Mouse (Mus musculus) left cerebral cortex, postnatal 10 days (tissue): ENCODE measurements at regions not wholly inside any gene's neighbourhood (a gene's known extent, or its start where the extent isn't known, plus 50 kb on each side); places are given as distances from the start of the nearest gene placed in this dataset.

Experiments
- DNase-seq, 2 experiments: peaks; one replicate each; pipeline ENCODE4 v3.0.0; 2021 to 2022; ENCODE audit warnings: low spot score in 2 of 2, mixed read lengths in 1 of 2; ENCODE audit errors: extremely low spot score in 1 of 2
- intact Hi-C: fragments of 180-260 bp; cut with DNase I; formaldehyde crosslinking; loops from one replicate; pipeline ENCODE4 v1.15.1; 2025

- DNase-seq: no peak
- intact Hi-C loops: no loop called here
Measured at GRCm38 (mm10) chr10:17416121-17416520, 306.9 kb upstream of the Cited2 start.

GRCm38 (mm10) chr10:17417394-17417793, 305.6 kb upstream of the Cited2 start:
- intact Hi-C loops: no loop called here

GRCm38 (mm10) chr10:17418227-17418685, 304.8 kb upstream of the Cited2 start:
- intact Hi-C loops: no loop called here
- DNase-seq: no peak

More at GRCm38 (mm10) chr10:17417394-17417793, 305.6 kb upstream of the Cited2 start:
- DNase-seq: no peak

- no peak for DNase-seq
- intact Hi-C loops: no loop called here
Measured at GRCm38 (mm10) chr10:17423584-17424278, 299.3 kb upstream of the Cited2 start.

GRCm38 (mm10) chr10:17426197-17426596, 296.8 kb upstream of the Cited2 start:
- DNase-seq: no peak
- intact Hi-C loops: no loop called here

- DNase-seq: no peak
- intact Hi-C loops: no loop called here
Measured at GRCm38 (mm10) chr10:17427316-17427715, 295.7 kb upstream of the Cited2 start.

- no peak for DNase-seq
- intact Hi-C loops: no loop called here
Measured at GRCm38 (mm10) chr10:17428315-17428714, 294.7 kb upstream of the Cited2 start.

GRCm38 (mm10) chr10:17431068-17431467, 291.9 kb upstream of the Cited2 start:
- intact Hi-C loops: no loop called here

GRCm38 (mm10) chr10:17434098-17434497, 288.9 kb upstream of the Cited2 start:
- DNase-seq: no peak
- intact Hi-C loops: no loop called here

More at GRCm38 (mm10) chr10:17431068-17431467, 291.9 kb upstream of the Cited2 start:
- DNase-seq: no peak

GRCm38 (mm10) chr10:17450240-17450639, 272.8 kb upstream of the Cited2 start:
- DNase-seq: peak in 1 of 2 experiments; percentile 19
- intact Hi-C loops: no loop called here

GRCm38 (mm10) chr10:17470880-17471279, 252.1 kb upstream of the Cited2 start:
- intact Hi-C loops: no loop called here
- no peak for DNase-seq

GRCm38 (mm10) chr10:17472536-17472935, 250.5 kb upstream of the Cited2 start:
- DNase-seq: no peak
- intact Hi-C loops: no loop called here

- DNase-seq: no peak
- intact Hi-C loops: no loop called here
Measured at GRCm38 (mm10) chr10:17475976-17476375, 247.0 kb upstream of the Cited2 start.

- intact Hi-C loops: no loop called here
- DNase-seq: no peak
Measured at GRCm38 (mm10) chr10:17476720-17477119, 246.3 kb upstream of the Cited2 start.

GRCm38 (mm10) chr10:17478761-17479632, 244.0 kb upstream of the Cited2 start:
- no peak for DNase-seq
- intact Hi-C loops: no loop called here

GRCm38 (mm10) chr10:17482751-17483150, 240.3 kb upstream of the Cited2 start:
- intact Hi-C loops: no loop called here

GRCm38 (mm10) chr10:17485049-17485449, 238.0 kb upstream of the Cited2 start:
- intact Hi-C loops: no loop called here
- no peak for DNase-seq

More at GRCm38 (mm10) chr10:17482751-17483150, 240.3 kb upstream of the Cited2 start:
- DNase-seq: no peak

GRCm38 (mm10) chr10:17485515-17485914, 237.5 kb upstream of the Cited2 start:
- DNase-seq: no peak
- intact Hi-C loops: no loop called here

- intact Hi-C loops: no loop called here
- no peak for DNase-seq
Measured at GRCm38 (mm10) chr10:17486011-17486410, 237.0 kb upstream of the Cited2 start.

- intact Hi-C loops: no loop called here
- DNase-seq: no peak
Measured at GRCm38 (mm10) chr10:17487460-17487859, 235.6 kb upstream of the Cited2 start.
